Mouse (Mus musculus) thymus, postnatal 36 days (tissue): ENCODE measurements around the gene Zfp882.
"Not testable (repeated sequence)": the region's sequence is repeated elsewhere in the genome, so short reads cannot be mapped to it uniquely, and the experiment has no call there.

Experiments used
- DNase-seq, 2 experiments: peaks; one replicate each; pipeline ENCODE4 v3.0.0; 2022; ENCODE audit warnings: mixed read lengths in 2 of 2

The Zfp882 gene

DNA sequence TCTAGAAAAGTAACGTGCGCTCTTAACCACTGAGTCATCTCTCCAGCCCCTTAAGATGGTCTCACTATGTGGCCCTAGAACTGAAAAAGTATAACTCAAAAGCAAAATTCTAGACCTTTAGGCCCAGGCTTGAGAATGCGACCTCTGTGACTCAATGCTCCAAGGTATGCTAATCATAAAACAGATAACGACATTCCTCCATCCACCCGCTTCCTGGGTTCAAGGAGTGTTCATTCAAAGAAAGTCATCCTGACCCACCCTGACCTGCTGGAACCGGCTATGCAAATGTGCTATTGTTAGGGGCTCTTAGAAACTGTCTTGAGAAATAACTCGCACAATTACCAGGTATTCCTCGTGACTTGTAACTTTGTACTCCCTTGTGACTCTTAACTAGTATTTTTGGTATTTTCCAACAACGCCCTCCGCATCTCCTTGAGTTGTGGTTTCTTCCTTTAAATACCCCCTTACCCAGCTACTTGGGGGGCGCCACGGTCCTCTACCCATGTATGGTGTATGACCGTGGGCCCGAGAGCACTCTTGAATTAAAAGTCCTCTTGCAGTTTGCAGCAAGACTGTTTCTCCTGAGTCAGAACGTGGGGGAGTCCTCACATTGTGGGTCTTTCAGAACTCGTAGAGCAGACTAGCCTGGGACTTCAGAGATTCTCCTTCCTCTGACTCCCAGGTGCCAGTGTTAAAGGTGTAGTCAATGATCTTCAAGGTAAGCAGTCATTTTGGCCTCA is 44.7 kb downstream of the Zfp882 start:
- DNase-seq, result not testable (repeated sequence)

- DNase-seq, result no peak
Measured at GRCm38 (mm10) chr8:71954666-71955065, 46.3 kb downstream of the Zfp882 start.

DNA sequence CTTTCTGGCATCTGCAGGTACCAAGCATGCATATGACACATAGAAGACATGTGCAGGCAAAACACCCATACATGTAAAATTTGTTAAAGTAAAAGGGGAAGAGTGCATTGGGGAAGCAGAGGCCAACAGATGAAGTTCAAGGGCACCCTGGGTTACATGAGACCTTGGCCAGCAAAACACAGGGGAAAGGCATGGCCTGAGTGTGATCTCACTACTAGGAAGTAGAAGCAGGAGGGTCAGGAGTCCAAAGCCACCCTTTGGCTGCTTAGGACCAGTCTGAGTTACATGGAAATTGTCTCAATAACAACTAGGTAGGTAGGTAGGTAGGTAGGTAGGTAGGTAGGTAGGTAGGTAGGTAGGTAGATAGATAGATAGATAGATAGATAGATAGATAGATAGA is 52.1 kb downstream of the Zfp882 start:
- DNase-seq, result no peak

- no peak for DNase-seq
Measured at GRCm38 (mm10) chr8:71961796-71962195, 53.4 kb downstream of the Zfp882 start.

DNA sequence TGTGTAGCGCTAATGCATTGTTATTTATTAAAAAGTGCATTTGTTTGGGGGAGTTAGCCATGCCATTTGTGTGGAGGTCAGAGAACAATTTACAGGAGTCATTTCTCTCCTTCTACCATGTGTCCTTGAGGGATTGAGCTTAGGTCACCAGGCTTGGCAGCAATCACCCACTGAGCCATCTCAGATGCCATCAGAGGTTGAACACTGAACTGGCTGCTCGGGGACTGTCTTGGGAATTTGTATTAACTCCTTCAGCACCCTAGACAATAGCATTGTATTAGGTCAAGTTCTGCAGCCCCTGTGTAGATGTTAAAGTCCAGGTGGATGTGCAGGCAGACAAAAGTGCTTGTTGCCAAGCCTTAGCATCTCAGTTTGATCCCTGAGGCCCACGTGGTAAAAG is 55.6 kb downstream of the Zfp882 start:
- no peak for DNase-seq

GRCm38 (mm10) chr8:71965166-71965565 is 56.8 kb downstream of the Zfp882 start:
- no peak for DNase-seq
